Mouse (Mus musculus) CH12F3 (cell line): ENCODE measurements around the gene Gm45623.

Source experiments
- in situ Hi-C: fragments of 300-500 bp; cut with MboI; formaldehyde crosslinking; loops from 2 replicates; pipeline ENCODE4 v1.14.3; 2020; ENCODE audit warnings: low sequenced_read_pairs

The Gm45623 gene

GRCm38 (mm10) chr13:56755871-56756270 is 2.2 kb upstream of the Gm45623 start:
- in situ Hi-C loops: no loop called here

GRCm38 (mm10) chr13:56752474-56753191 is 994 bp downstream of the Gm45623 start:
- in situ Hi-C loops: no loop called here

DNA sequence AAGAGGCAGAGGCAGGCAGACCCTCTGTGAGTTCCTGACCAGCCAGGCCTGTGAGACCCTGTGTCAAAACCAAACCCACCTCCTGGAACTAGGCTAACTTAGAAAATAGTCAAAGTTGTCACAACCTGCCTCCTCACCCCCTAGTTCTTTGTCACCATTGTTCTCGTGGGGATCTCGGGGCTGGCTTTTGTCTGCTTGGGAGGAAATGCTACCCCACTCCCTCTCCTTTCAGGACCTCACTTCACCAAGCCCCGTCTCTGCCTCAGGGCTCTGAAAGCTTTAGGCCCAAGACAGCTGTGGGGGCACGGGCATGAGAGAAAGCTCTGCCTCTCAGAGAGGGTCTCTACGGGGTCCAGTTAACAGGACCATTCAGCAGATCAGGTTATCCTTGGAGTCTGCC is 1.9 kb downstream of the Gm45623 start:
- in situ Hi-C loops: no loop called here

- in situ Hi-C loops: no loop called here
These were observed 4.2 kb downstream of the Gm45623 start for GRCm38 (mm10) chr13:56749377-56749776.

DNA sequence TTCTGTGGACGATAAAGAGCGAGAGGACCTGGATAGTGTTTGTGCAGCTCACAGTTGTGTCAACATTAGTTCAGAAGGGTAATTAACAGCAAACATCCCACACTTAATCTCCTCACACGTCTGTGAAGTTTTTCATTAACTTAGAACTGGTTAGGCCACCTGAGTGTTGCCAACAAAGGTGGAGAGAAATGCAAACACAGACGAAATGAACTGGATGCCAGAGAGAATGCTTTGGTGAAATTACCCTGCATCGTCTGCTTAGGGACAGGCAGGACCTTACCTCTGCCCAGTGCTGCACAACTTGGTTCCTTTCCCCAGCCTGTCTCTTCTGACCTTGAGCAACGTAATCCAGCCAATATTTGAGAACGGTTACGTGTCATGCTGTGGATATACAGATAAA is 6.1 kb downstream of the Gm45623 start:
- in situ Hi-C loops: no loop called here

- in situ Hi-C loops: no loop called here
These were observed 6.7 kb downstream of the Gm45623 start for GRCm38 (mm10) chr13:56746739-56747532.

DNA sequence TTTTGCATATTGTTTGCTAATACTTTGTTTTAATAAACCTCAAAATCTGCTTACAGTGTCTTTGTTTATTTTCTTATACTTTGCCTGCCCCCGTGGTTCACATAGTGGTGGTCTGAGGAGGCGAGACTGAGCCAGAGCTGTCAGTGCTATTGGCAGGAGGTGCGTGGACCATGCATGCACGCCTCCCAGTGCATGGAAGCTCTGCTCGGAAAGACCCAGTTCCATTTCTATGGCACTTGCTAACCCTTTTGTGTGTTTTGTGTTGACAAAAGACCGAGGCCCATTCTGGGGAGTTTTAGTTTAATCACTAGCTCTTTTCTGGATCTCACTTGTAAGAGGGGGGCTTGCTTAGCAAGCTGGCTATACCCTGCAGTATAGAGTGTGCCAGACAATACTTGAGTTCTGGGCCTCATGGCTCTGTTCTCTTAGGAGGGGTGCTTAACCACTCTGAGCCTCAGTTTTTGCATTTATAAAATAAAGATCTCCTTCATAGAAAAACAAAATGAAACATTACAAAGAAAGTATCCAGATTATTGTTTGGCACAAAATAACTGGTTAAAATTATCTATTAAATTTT is 11.2 kb downstream of the Gm45623 start:
- in situ Hi-C loops: no loop called here

DNA sequence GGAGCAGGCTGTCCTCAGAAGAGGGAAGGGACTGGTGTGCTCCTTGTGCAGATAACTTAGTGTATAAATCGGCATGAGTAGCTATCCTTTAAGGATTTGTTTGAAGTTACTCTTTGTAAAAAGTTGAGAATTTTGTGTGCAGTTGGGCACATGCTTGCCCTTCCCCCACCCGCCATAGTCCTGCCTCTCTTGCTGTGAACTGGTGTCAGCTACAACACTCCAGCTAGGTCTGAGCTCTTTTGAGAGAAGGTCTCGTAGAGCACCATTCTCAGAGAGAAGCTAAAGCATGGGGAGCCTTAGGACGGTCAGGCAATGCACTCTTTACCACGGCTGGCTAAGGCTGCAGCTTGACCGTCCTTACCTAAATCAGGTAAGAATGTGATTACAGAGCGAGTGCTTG is 11.9 kb downstream of the Gm45623 start:
- in situ Hi-C loops: no loop called here

GRCm38 (mm10) chr13:56740496-56740895 is 13.1 kb downstream of the Gm45623 start:
- in situ Hi-C loops: no loop called here

DNA sequence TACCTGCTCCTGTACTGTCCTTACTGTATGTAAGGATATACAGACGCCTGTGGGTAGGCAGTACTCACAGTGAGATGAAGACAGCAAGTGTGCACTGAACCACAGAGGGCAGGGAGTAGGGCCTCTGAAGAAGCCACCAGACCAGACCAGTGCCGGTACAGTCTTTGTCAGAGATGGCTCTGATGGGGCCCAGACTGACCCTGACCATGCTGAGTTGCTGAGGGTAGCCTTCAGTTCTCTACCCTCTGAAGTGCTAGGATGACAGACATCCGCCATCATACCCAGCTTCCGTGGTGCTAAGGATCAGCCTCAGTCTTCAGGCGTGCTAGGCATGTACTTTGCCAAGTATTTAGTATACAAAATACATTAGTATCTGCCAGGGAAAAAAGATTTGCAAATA is 14.1 kb downstream of the Gm45623 start:
- in situ Hi-C loops: no loop called here

DNA sequence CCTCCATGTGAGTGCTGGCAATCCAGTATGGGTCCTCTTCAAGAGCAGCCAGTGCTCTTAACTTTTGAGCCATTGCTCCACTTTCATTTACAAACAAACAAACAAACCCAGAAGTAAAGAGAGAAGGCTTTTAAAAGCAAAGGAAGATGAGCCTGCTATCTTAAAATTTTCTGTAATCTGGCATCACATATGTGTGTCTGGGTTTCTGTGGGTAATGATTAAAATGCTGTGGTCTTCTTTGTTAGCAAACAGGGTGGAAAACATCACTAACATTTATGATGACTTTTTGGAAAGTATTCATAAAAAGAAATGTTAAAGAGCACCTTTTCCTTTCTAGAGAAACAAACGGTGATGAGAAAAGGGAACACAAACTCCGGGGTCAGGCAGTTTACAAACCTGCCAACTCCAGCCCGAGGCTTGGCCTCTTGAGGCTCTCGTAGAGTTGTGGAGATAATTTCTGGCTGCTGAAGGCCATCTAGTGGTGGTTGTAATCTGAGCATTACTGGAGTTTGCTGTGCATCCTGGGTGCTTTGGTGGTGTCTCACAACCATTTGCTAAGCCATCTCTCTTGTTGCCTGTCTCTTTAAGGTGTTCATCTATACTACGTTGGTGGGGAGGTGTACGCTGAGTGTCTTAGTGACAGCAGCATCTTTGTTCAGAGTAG is 18.3 kb downstream of the Gm45623 start:
- in situ Hi-C loops: no loop called here

GRCm38 (mm10) chr13:56734617-56735016 is 19.0 kb downstream of the Gm45623 start:
- in situ Hi-C loops: no loop called here

- in situ Hi-C loops: no loop called here
These were observed 24.6 kb downstream of the Gm45623 start for GRCm38 (mm10) chr13:56729046-56729445.

- in situ Hi-C loops: no loop called here
These were observed 27.1 kb downstream of the Gm45623 start for GRCm38 (mm10) chr13:56726551-56726950.

DNA sequence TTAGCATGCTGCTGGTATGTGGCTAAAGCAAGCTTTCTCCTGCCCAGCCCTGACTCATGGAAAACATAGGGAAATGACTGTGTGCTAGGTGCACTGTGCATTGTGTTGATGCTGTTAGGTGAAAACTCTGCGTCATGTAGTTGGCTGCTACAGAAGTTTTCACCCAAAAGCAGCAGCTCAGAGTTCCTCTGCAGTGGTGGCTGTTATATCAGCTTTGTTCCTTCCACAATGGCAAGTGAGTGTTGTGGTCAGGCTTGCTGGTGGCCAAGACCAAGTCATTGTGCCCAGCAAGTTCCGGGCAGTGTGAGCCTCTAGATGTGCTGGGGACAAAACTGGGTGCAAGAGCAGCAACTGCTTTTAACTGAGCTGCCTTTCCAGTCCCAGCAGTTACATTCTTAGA is 41.4 kb downstream of the Gm45623 start:
- in situ Hi-C loops: no loop called here

GRCm38 (mm10) chr13:56710620-56711019 is 43.0 kb downstream of the Gm45623 start:
- in situ Hi-C loops: no loop called here

DNA sequence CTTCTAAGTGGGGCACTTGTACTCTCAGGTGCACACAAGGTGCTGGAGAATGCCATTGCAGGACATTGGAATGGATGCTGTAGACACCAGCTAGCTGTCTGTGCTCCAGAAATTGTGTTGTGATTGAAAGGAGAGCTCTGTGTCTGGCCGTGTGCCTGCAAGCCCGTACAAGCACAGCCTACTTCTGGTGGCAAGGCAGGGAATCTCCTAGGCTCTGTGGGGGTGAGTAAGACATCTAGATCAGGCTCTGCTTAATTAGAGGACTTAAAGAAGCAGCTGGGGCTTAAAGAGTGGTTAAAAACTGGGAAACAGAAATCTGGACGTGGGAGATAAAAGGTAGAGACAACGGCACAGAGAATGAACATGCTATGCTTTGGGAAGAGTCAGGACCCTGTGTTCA is 46.0 kb downstream of the Gm45623 start:
- in situ Hi-C loops: no loop called here

DNA sequence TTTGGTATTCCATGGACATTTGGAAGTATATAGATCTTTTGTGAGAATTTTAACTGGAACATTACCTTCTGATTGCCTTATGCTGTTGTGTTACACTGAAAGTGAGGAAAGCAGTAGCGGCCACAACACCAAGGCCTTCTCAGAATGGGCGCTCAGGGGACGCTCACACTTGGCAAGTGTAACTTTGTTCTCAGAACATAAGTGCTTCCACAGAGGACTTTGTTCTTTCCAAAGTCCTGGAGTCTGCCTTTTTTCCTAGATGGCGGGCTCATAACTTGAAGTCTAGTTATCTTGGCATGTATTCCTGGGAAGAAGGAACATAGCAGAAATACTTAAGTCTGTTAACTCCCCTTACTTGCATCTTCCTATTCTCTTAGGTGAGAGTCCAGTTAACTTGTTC is 46.5 kb downstream of the Gm45623 start:
- in situ Hi-C loops: no loop called here

GRCm38 (mm10) chr13:56704596-56704995 is 49.0 kb downstream of the Gm45623 start:
- in situ Hi-C loops: no loop called here

DNA sequence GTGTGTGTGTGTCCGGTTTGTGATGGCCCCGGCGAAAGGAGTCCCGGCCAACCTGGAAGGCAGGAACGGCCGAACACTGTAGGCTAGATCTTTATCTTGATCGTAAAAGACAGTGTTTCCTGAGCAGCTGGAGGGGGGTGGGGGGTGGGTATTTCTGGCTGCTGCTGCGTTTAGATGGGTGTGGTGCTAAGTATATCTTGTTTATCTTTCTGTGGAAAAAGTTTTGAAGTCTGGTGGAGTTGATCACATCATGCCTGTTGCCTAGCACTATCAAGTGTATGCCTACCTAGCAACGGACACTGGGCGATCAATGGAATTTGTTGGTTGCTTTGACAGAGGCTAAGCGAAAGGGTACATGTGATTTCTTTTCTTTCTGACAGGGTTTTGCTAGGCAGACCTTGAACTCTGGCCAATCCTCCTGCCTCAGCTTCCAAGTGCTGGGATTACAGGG is 49.7 kb downstream of the Gm45623 start:
- in situ Hi-C loops: no loop called here

DNA sequence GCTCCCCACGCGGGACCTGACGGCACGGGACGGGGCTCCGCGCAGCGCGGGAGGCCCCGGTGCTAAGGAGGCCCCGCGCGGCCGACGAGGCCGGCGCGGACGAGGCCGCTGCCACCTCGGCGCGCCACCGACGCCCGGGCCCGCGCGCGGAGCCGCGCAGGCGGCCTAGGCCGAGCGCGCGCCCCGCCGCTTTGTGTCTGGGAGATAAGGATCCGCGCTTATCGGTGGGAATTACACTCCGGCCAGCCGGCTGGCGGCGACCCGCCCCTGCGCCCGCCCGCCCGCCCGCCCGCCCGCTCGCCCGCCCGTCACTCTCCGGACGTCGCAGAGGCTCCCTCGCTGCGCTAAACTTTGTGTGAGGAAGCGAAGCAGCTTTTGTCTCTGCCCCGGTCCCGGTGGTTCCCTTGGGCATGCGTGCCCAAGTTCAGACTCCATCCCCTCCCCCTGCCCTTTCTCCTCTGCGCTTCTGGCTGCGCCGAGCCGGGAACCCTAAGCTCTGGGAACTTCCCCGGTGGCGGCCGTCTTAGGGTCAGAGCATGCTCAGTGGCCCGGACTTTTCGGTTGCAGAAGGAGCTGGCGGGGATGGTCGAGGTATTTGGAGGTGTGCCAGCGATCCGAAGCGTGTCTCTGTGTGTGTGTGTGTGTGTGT is 50.3 kb downstream of the Gm45623 start:
- in situ Hi-C loops: no loop called here
